20 mouse cellular contexts compared by ENCODE assay signal in genomic region chr17:5014327-5014957, GRCm38 (mm10). TPM values are rescaled to one million over a fixed set of nuclear protein-coding genes. Genes with fewer than 3 reads are reported as not detected.
DNase-seq lines count a peak whose midpoint lies in the region; ATAC-seq and TF ChIP-seq lines count a peak whose summit lies in the region.
"Had no signal": no experiment of that assay in that cellular context is flagged by ENCODE, and none has a peak within 500 bp of the region (broad histone marks: within the 10 kb centered on the region; RNA-seq: fewer than 3 reads in every experiment).

No protein-coding gene starts in this region.

- no peak for ATAC-seq in kidney, embryonic 14.5 days (ENCODE audit: low FRiP score, low TSS enrichment)
- ATAC-seq in intestine, embryonic 15.5 days: peak; percentile 48; the same call in 1 of the 2 replicates
- ATAC-seq in liver, embryonic 12.5 days: no peak
- ATAC-seq: forebrain, embryonic 14.5 days had no signal

- 83% methylated on average over 23 of the region's 23 CpGs for WGBS in kidney, embryonic 14.5 days
- WGBS in intestine, embryonic 15.5 days: 71% methylated on average over 23 of the region's 23 CpGs
- 78% methylated on average over 23 of the region's 23 CpGs for WGBS in liver, embryonic 12.5 days (ENCODE audit: insufficient replicate concordance)
- WGBS in small intestine, adult 2 months: 47% methylated on average over 23 of the region's 23 CpGs

- H3K4me3 ChIP-seq in kidney, embryonic 14.5 days (ENCODE audit: low read length): no peak overlapping the region
- no peak overlapping the region for H3K4me3 ChIP-seq in intestine, embryonic 15.5 days (replicated peaks)
- no peak overlapping the region for H3K4me3 ChIP-seq in liver, embryonic 12.5 days
- peak overlapping the region; percentile 29 for H3K4me3 ChIP-seq in small intestine, adult 2 months (ENCODE audit: low read depth, low read length)
- H3K4me3 ChIP-seq: gastrocnemius, adult 2 months; hindbrain, embryonic 15.5 days; limb, embryonic 12.5 days; midbrain, embryonic 12.5 days had no signal

- intact Hi-C loops in left cerebral cortex, postnatal 14 days (cut with DNase I): no loop called here

- peaks cover 26% of the 10 kb centered on the region for H3K4me1 ChIP-seq in kidney, embryonic 14.5 days (ENCODE audit: control insufficient read depth, insufficient read depth, low read length)
- H3K4me1 ChIP-seq in intestine, embryonic 15.5 days (replicated peaks): peaks cover 34% of the 10 kb centered on the region
- H3K4me1 ChIP-seq in liver, embryonic 12.5 days: peaks cover 52% of the 10 kb centered on the region
- H3K4me1 ChIP-seq in small intestine, adult 2 months (ENCODE audit: control insufficient read depth, insufficient read depth, insufficient read length, low read length): peaks cover 20% of the 10 kb centered on the region; the same call in 1 of the 2 replicates

- TF ChIP-seq CTCF in small intestine, adult 2 months (IDR thresholded peaks at IDR 0.05; ENCODE audit: extremely low read depth, insufficient read length, insufficient replicate concordance, low read depth, low read length): no peak

- H3K9me3 ChIP-seq in kidney, embryonic 14.5 days (ENCODE audit: control insufficient read depth, low read length): no peaks in the 10 kb centered on the region
- H3K9me3 ChIP-seq in intestine, embryonic 15.5 days: no peaks in the 10 kb centered on the region
- no peaks in the 10 kb centered on the region for H3K9me3 ChIP-seq in liver, embryonic 12.5 days (replicated peaks)
- H3K9me3 ChIP-seq: hindbrain, embryonic 15.5 days; limb, embryonic 12.5 days; midbrain, embryonic 12.5 days had no signal

- no peak overlapping the region for H3K4me2 ChIP-seq in kidney, embryonic 14.5 days (replicated peaks; ENCODE audit: low read depth, low read length)
- peak overlapping the region; percentile 35; the same call in 1 of the 2 replicates for H3K4me2 ChIP-seq in intestine, embryonic 15.5 days (replicated peaks)
- peak overlapping the region; percentile 6; the same call in 1 of the 2 replicates for H3K4me2 ChIP-seq in liver, embryonic 12.5 days
- H3K4me2 ChIP-seq: heart, embryonic 11.5 days; hindbrain, embryonic 15.5 days; limb, embryonic 12.5 days; lung, embryonic 14.5 days; midbrain, embryonic 12.5 days had no signal

- no peak overlapping the region for H3K27ac ChIP-seq in kidney, embryonic 14.5 days (ENCODE audit: low read depth, low read length)
- H3K27ac ChIP-seq in intestine, embryonic 15.5 days: peak overlapping the region; percentile 32; the same call in 1 of the 2 replicates
- peak overlapping the region; percentile 34; the same call in 1 of the 2 replicates for H3K27ac ChIP-seq in liver, embryonic 12.5 days
- H3K27ac ChIP-seq in small intestine, adult 2 months (ENCODE audit: insufficient read depth, low read depth, low read length): no peak overlapping the region
- H3K27ac ChIP-seq: gastrocnemius, adult 2 months; hindbrain, embryonic 15.5 days; limb, embryonic 12.5 days; midbrain, embryonic 12.5 days had no signal

- no peak for TF ChIP-seq POLR2A in small intestine, adult 2 months (IDR thresholded peaks at IDR 0.05; ENCODE audit: low read depth, low read length)

- H3K9ac ChIP-seq in kidney, embryonic 14.5 days (ENCODE audit: low read depth, low read length): no peak overlapping the region
- H3K9ac ChIP-seq in intestine, embryonic 15.5 days: 0 out of 2 replicates have a peak overlapping the region, but pooled peaks have one; percentile 26
- H3K9ac ChIP-seq in liver, embryonic 12.5 days: no peak overlapping the region
- H3K9ac ChIP-seq: hindbrain, embryonic 15.5 days; limb, embryonic 12.5 days; lung, embryonic 14.5 days; midbrain, embryonic 12.5 days had no signal

- no peaks in the 10 kb centered on the region for H3K27me3 ChIP-seq in kidney, embryonic 14.5 days (ENCODE audit: control insufficient read depth, insufficient read depth, low read length)
- H3K27me3 ChIP-seq in intestine, embryonic 15.5 days (replicated peaks): no peaks in the 10 kb centered on the region
- H3K27me3 ChIP-seq in liver, embryonic 12.5 days (replicated peaks): no peaks in the 10 kb centered on the region
- H3K27me3 ChIP-seq in small intestine, adult 2 months (ENCODE audit: control insufficient read depth, insufficient read depth, low read length): no peaks in the 10 kb centered on the region
- H3K27me3 ChIP-seq: hindbrain, embryonic 15.5 days; limb, embryonic 12.5 days; midbrain, embryonic 12.5 days had no signal

- 0 out of 2 replicates have a peak, but pooled peaks cover 3% of the 10 kb centered on the region for H3K36me3 ChIP-seq in kidney, embryonic 14.5 days (ENCODE audit: control insufficient read depth, insufficient read depth, low read length)
- no peaks in the 10 kb centered on the region for H3K36me3 ChIP-seq in intestine, embryonic 15.5 days
- peaks cover 5% of the 10 kb centered on the region for H3K36me3 ChIP-seq in liver, embryonic 12.5 days
- H3K36me3 ChIP-seq in small intestine, adult 2 months (ENCODE audit: control insufficient read depth, insufficient read depth, low read length): no peaks in the 10 kb centered on the region
- H3K36me3 ChIP-seq: hindbrain, embryonic 15.5 days; midbrain, embryonic 12.5 days had no signal

- peak; percentile 64 for DNase-seq in kidney, adult 9 months
- no peak for DNase-seq in left cerebral cortex, postnatal 14 days (ENCODE audit: low spot score in 2 of 2)
- DNase-seq in layer of hippocampus, postnatal 10 days (ENCODE audit: low spot score in 2 of 2): no peak
- DNase-seq: adrenal gland, adult 8-10 months; cerebellum, adult 8-10 months; cerebellum, postnatal 36 days; embryo, embryonic 11 days; gastrocnemius, adult 2 months; kidney, adult 11 months; layer of hippocampus, adult 9-11 months; lung, embryonic 14.5 days had no signal

RNA-seq across cellular contexts. Expression of gene Arid1b, which starts 20.3 kb away (rescaled TPM):
- 17.1 and 19.2 TPM in 2 replicates for polyA plus RNA-seq in kidney, embryonic 14.5 days (2014; fragmentation: Nextera tagmentation; extraction: Ambion mirVana)
- 7.4 and 9.1 TPM in 2 replicates for polyA plus RNA-seq in intestine, embryonic 15.5 days (2015; fragmentation: Nextera tagmentation; extraction: Ambion mirVana)
- 5.5 and 5.9 TPM in 2 replicates for polyA plus RNA-seq in liver, embryonic 12.5 days (2016; fragmentation: Nextera tagmentation; extraction: Ambion mirVana)
- 37.7 and 59.4 TPM in 2 replicates for polyA plus RNA-seq in small intestine, adult 2 months (2012; rRNA removed)
- total RNA-seq in left cerebral cortex, postnatal 14 days (2021): 10 to 100 TPM; 77.7 to 79.6 TPM
- 10 to 100 TPM; 74.7 to 79.4 TPM for total RNA-seq in layer of hippocampus, postnatal 10 days (2021)

Comparison
In these comparisons a context has a peak if more than half of its experiments do, and no peak if none do; other contexts are left out.
1. H3K27ac ChIP-seq: peak in intestine, embryonic 15.5 days (single experiment) and liver, embryonic 12.5 days (single experiment); none in kidney, embryonic 14.5 days (single experiment) and small intestine, adult 2 months (single experiment).